In the genomic region with DNA sequence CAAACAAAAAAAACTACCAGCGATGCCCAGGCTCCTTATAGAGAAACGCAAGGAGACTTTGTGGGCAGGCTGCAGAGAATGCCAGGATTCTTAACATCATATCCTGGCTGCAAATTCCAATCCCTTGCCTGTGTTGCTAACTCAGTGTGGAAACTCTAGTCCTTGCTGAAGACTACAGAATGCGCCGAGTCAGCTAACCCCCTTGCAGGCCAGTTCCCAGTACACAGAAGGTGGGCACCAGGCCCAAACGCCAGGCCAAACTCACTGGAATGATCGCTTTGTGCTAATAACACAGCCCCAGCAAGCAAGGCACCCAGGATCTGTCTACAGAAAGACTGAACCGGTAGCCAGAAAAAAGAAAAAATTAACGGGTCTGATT, we compare ENCODE assay signal across 9 mouse cellular contexts. TPM values are rescaled to one million over a fixed set of nuclear protein-coding genes. Genes with fewer than 3 reads are reported as not detected.
A peak's percentile ranks its signal among the peaks of the same experiment; 100 is the strongest.
DNase-seq lines count a peak whose midpoint lies in the region; ATAC-seq and TF ChIP-seq lines count a peak whose summit lies in the region.
"Had no signal": no experiment of that assay in that cellular context is flagged by ENCODE, and none has a peak within 500 bp of the region (broad histone marks: within the 10 kb centered on the region; RNA-seq: fewer than 3 reads in every experiment).

No protein-coding gene starts in this region.

- no peak for TF ChIP-seq RAD21 in CH12.LX (IDR thresholded peaks at IDR 0.05; ENCODE audit: low read depth, low read length)

- peaks cover 19 to 65% of the 10 kb centered on the region in 2 experiments for H3K36me3 ChIP-seq in CH12.LX (replicated peaks in 1 of 2; ENCODE audit: control insufficient read depth in 1 of 2, insufficient read depth in 1 of 2, low read length in 1 of 2)

- peaks cover 87% of the 10 kb centered on the region for H3K79me2 ChIP-seq in CH12.LX (replicated peaks; ENCODE audit: control insufficient read depth, extremely low read depth, insufficient read depth, poor library complexity, severe bottlenecking)

- H3K27ac ChIP-seq in CH12.LX (ENCODE audit: insufficient read depth, low read depth), result peak overlapping the region; percentile 75
- H3K27ac ChIP-seq: neural tube, embryonic 12.5 days had no signal

- no peak for TF ChIP-seq EP300 in CH12.LX (IDR thresholded peaks at IDR 0.05; ENCODE audit: low read length)

- no peaks in the 10 kb centered on the region for H3K27me3 ChIP-seq in CH12.LX (replicated peaks)
- H3K27me3 ChIP-seq: neural tube, embryonic 12.5 days had no signal

- dilution Hi-C loops in CH12.LX (cut with MboI; ENCODE audit: extremely low pct_ligation_motif_present, extremely low pct_unique_long_range_greater_than_20kb, low sequenced_read_pairs), result no loop called here

- TF ChIP-seq CTCF in CH12.LX (conservative IDR thresholded peaks at IDR 0.05 in 1 of 2, IDR thresholded peaks at IDR 0.05 in 1 of 2; ENCODE audit: low read depth in 2 of 2, low read length in 2 of 2), result no peak

- no peaks in the 10 kb centered on the region for H3K9me3 ChIP-seq in CH12.LX (replicated peaks; ENCODE audit: low read length)
- H3K9me3 ChIP-seq: neural tube, embryonic 12.5 days had no signal

- in situ Hi-C loops in CH12.LX (cut with MboI; ENCODE audit: low pct_ligation_motif_present, low pct_unique_long_range_greater_than_20kb, low sequenced_read_pairs), result no loop called here

- H3K4me3 ChIP-seq in CH12.LX (replicated peaks in 1 of 3; ENCODE audit: low read depth in 2 of 3, low read length in 2 of 3, poor library complexity in 1 of 3), result peak overlapping the region; percentile 48 to 54 (median 52)
- H3K4me3 ChIP-seq: neural tube, embryonic 12.5 days had no signal

- H3K4me2 ChIP-seq in CH12.LX (ENCODE audit: insufficient read depth, low read depth, poor library complexity, severe bottlenecking), result peak overlapping the region; percentile 97
- H3K4me2 ChIP-seq: neural tube, embryonic 12.5 days had no signal

- H3K9ac ChIP-seq in CH12.LX (ENCODE audit: insufficient read depth, low read depth), result peak overlapping the region; percentile 76
- H3K9ac ChIP-seq: neural tube, embryonic 12.5 days had no signal

- no peak for DNase-seq in frontal cortex, postnatal 25 days (ENCODE audit: low spot score in 2 of 2)
- peak; percentile 18 for DNase-seq in CH12.LX (ENCODE audit: extremely low read depth)
- peak; percentile 73 to 80 for DNase-seq in cerebellum, postnatal 36 days
- peak; percentile 46 for DNase-seq in heart, adult 8-10 months (ENCODE audit: low spot score)
- peak; percentile 44 to 48 for DNase-seq in layer of hippocampus, adult 8-10 months (ENCODE audit: low spot score in 2 of 2)
- no peak for DNase-seq in embryo, embryonic 10.5 days (ENCODE audit: low spot score)

- TF ChIP-seq POLR2A in CH12.LX (IDR thresholded peaks at IDR 0.05; ENCODE audit: low read depth, low read length), result no peak

- H3K4me1 ChIP-seq in CH12.LX (ENCODE audit: control insufficient read depth in 1 of 2, insufficient read depth in 2 of 2), result peaks cover 14 to 73% of the 10 kb centered on the region in 2 experiments

- peak; percentile 76 for ATAC-seq in frontal cortex, adult (ENCODE audit: low TSS enrichment)
- peak; percentile 22; the same call in 1 of the 2 replicates for ATAC-seq in megakaryocyte, adult 5-6 weeks (ENCODE audit: poor library complexity, severe bottlenecking)

TF ChIP-seq in CH12.LX, 34 proteins besides CTCF, POLR2A, EP300 and RAD21:
- TF ChIP-seq KAT2A (IDR thresholded peaks at IDR 0.05; ENCODE audit: insufficient replicate concordance, low read length), result no peak
- peak; percentile 13; the same call in 1 of the 2 replicates for TF ChIP-seq MXI1 (IDR thresholded peaks at IDR 0.05; ENCODE audit: low read depth, low read length)
- 0 out of 2 replicates have a peak, but pooled peaks have one; percentile 2 for TF ChIP-seq TCF12 (IDR thresholded peaks at IDR 0.05; ENCODE audit: low read depth, low read length)
- no peak for TF ChIP-seq GABPA (IDR thresholded peaks at IDR 0.05; ENCODE audit: insufficient replicate concordance, low read depth, low read length)
- TF ChIP-seq MAZ (IDR thresholded peaks at IDR 0.05; ENCODE audit: low read depth, low read length), result no peak
- TF ChIP-seq SIN3A (IDR thresholded peaks at IDR 0.05; ENCODE audit: low read length), result no peak

RNA-seq across cellular contexts. Expression of gene Setd7, which starts 7.2 kb away (rescaled TPM):
- total RNA-seq in CH12.LX (2012; rRNA removed) (21.7 and 23.6 TPM in 2 replicates), CH12.LX (2014; rRNA removed) (16.2 and 16.6 TPM in 2 replicates)
- 28.9 and 34.3 TPM in 2 replicates for polyA plus RNA-seq in CH12.LX (2012; ENCODE audit: insufficient read length, low read depth)
- 10 to 100 TPM; 55.6 to 68.3 (median 59.1) TPM for total RNA-seq in heart, adult 8-10 months (2022)
- 100 to 1,000 TPM; 108 to 152 (median 132) TPM for total RNA-seq in layer of hippocampus, adult 8-10 months (2022)
- 20.5 and 21.7 TPM in 2 replicates for total RNA-seq in megakaryocyte, adult 5-6 weeks (2015)
- 15.0 and 23.1 TPM in 2 replicates for total RNA-seq in megakaryocyte, adult 5-6 weeks (2017)

Comparison
In these comparisons a context has a peak if more than half of its experiments do, and no peak if none do; other contexts are left out.
1. DNase-seq: peak in CH12.LX (single experiment), cerebellum, postnatal 36 days (2 of 2), heart, adult 8-10 months (single experiment) and layer of hippocampus, adult 8-10 months (2 of 2); none in frontal cortex, postnatal 25 days (0 of 2) and embryo, embryonic 10.5 days (single experiment).